Mouse (Mus musculus) bone marrow, adult 2 months (tissue): ENCODE data around the gene Galnt6. TPM values are rescaled to one million over a fixed set of nuclear protein-coding genes. Genes with fewer than 3 reads are reported as not detected.
A peak's percentile ranks its signal among the peaks of the same experiment; 100 is the strongest.

ENCODE experiments used
- H3K27ac ChIP-seq: fragments of 200-500 bp; 2 replicates; pipeline ENCODE4 v1.5.1; 2012; ENCODE audit warnings: low read depth, mild to moderate bottlenecking, control low read depth, inconsistent platforms, low read length; ENCODE audit not compliant: control insufficient read depth, poor library complexity, insufficient read depth
- H3K4me1 ChIP-seq: fragments of 200-500 bp; 2 replicates; pipeline ENCODE4 v1.6.1; 2011; ENCODE audit warnings: low read length; ENCODE audit not compliant: control insufficient read depth, insufficient read depth
- H3K4me3 ChIP-seq: fragments of 200-500 bp; replicated peaks from 2 replicates; pipeline ENCODE3; 2011; ENCODE audit warnings: mild to moderate bottlenecking, low read depth, low read length, control low read depth; ENCODE audit not compliant: control insufficient read depth
- CTCF ChIP-seq: fragments of 200-500 bp; IDR thresholded peaks from 2 replicates; pipeline ENCODE4 v1.5.1; 2011; ENCODE audit warnings: low read length, control low read depth; ENCODE audit not compliant: control insufficient read depth, insufficient read depth
- POLR2A ChIP-seq: fragments of 200-500 bp; IDR thresholded peaks from 2 replicates; pipeline ENCODE4 v1.6.1; 2011; ENCODE audit warnings: low read depth, mild to moderate bottlenecking, control low read depth, low read length, borderline replicate concordance; ENCODE audit not compliant: control insufficient read depth
- WGBS: fragments of 180-500 bp; shearing (Covaris S2); methylation state at CpG from one replicate; pipeline ENCODE4 v1.1.7; 2018; 5-methylcytosine and 5-hydroxymethylcytosine counted together
- polyA plus RNA-seq: library from polyadenylated mRNA; stranded (reverse); fragments of >200 nt; gene quantifications from 2 replicates; pipeline ENCODE4 v1.2.4, GENCODE M21; 2011; ENCODE audit warnings: low replicate concordance; ENCODE audit not compliant: missing spikeins, insufficient read depth, insufficient read length

The Galnt6 gene
- polyA plus RNA-seq, 1 experiment, result 11.8 TPM

DNA sequence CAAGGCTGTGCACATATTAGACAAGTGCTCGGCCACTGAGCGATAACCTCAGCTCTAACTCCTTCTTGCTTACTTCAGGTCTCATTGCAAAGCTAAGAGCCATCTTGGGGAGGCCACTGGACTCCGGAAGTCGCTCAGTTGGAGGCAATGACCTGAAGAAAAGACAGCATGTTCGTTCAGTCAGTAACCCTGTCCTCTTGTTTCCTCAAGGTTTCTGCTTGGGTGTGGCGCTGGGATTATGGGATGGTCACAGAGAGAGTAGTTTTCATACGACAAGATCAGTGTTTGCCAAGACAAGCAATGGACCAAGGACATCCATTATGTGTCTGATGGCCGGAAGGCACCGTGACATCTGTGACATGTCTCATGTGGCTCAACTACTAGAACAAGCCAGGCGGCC, 54.6 kb downstream of the Galnt6 start:
- no peak for TF ChIP-seq POLR2A
- no peak for TF ChIP-seq CTCF
- Histone ChIP-seq H3K27ac (peak overlapping the region; percentile 21), H3K4me1 (peaks cover 4% of the 10 kb centered on the region; the same call in 1 of the 2 replicates), H3K4me3 (no peak overlapping the region)
- WGBS, result 61% methylated on average over 10 of the region's 10 CpGs

GRCm38 (mm10) chr15:100673585-100674391, 55.4 kb downstream of the Galnt6 start:
- TF ChIP-seq CTCF (no peak), POLR2A (no peak)
- 7% methylated on average over 12 of the region's 12 CpGs for WGBS
- H3K4me3 ChIP-seq, result no peak overlapping the region
- peaks cover 6% of the 10 kb centered on the region; the same call in 1 of the 2 replicates for H3K4me1 ChIP-seq
- H3K27ac ChIP-seq, result peak overlapping the region; percentile 74

DNA sequence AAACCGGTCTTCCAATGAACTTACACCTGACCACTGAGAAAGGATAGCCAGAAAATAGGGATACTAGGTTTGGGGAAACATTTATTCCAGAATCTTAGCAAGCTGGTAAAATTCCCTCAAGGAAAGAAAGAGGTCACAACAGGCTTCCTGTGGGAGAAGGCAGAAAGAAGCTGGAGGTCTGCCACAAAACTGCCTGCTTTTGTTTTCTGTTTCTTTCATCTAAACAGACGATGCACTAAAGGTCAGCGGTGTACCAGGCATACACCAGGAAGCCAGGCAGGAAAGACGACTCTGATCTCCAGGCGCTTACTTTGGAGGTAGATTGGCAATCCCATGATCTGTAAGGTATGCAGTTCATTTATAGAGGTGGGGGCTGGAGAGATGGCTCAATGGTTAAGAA, 58.3 kb downstream of the Galnt6 start:
- Histone ChIP-seq H3K4me3 (no peak overlapping the region), H3K4me1 (peaks cover 6% of the 10 kb centered on the region; the same call in 1 of the 2 replicates), H3K27ac (no peak overlapping the region)
- no peak for TF ChIP-seq POLR2A
- WGBS, result 85% methylated on average over 5 of the region's 5 CpGs

GRCm38 (mm10) chr15:100670004-100670403, 59.2 kb downstream of the Galnt6 start:
- Histone ChIP-seq H3K27ac (peak overlapping the region; percentile 90; the same call in 1 of the 2 replicates), H3K4me1 (peaks cover 5% of the 10 kb centered on the region; the same call in 1 of the 2 replicates), H3K4me3 (no peak overlapping the region)
- 60% methylated on average over 8 of the region's 8 CpGs for WGBS
- TF ChIP-seq POLR2A (no peak), CTCF (no peak)

DNA sequence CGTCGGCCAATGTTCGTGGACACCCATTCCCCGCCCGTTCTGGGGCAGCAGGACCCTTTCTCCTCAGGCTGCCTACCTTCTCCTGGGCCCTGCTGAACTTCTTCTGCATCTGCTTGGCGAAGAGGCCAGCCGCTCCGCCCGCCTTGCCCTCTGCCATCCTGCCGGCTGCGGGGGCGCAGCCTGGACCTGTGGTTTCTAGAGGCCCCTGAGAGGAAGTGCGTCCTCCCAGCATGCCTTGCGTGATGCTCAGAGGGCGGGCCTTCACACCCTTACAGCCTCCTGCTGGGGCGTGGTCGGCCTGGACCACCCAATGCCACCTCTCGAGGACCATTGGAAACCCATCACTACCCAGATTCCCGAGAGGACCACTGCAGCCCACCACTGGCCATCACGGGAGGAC, 59.8 kb downstream of the Galnt6 start, which contains the start of gene Bin2:
TSS of gene Bin2 (minus strand) at position 217 of the 400 bp plus-strand sequence.
- 4% methylated on average over 20 of the region's 20 CpGs for WGBS
- Histone ChIP-seq H3K4me1 (peaks cover 6% of the 10 kb centered on the region; the same call in 1 of the 2 replicates), H3K4me3 (peak within 1 kb of the TSS; percentile 95), H3K27ac (peak within 1 kb of the TSS; percentile 90)
- peak; percentile 99 for TF ChIP-seq POLR2A
- TF ChIP-seq CTCF, result 0 out of 2 replicates have a peak, but pooled peaks have one; percentile 10

GRCm38 (mm10) chr15:100667871-100668545, 61.2 kb downstream of the Galnt6 start:
- TF ChIP-seq POLR2A, result no peak
- TF ChIP-seq CTCF, result no peak
- H3K4me3 ChIP-seq, result peak overlapping the region; percentile 73
- peaks cover 8% of the 10 kb centered on the region; the same call in 1 of the 2 replicates for H3K4me1 ChIP-seq
- H3K27ac ChIP-seq, result peak overlapping the region; percentile 82; the same call in 1 of the 2 replicates
- WGBS, result 22% methylated on average over 5 of the region's 5 CpGs

- H3K4me1 ChIP-seq, result peaks cover 8% of the 10 kb centered on the region; the same call in 1 of the 2 replicates
- TF ChIP-seq POLR2A (no peak), CTCF (no peak)
- peak overlapping the region; percentile 57 for H3K4me3 ChIP-seq
- peak overlapping the region; percentile 82 for H3K27ac ChIP-seq
- 12% methylated on average over 6 of the region's 6 CpGs for WGBS
These were observed 61.8 kb downstream of the Galnt6 start for GRCm38 (mm10) chr15:100667420-100667819.

- no peak for TF ChIP-seq CTCF
- TF ChIP-seq POLR2A, result no peak
- peak overlapping the region; percentile 82 for H3K27ac ChIP-seq
- peak overlapping the region; percentile 57 for H3K4me3 ChIP-seq
- H3K4me1 ChIP-seq, result peaks cover 8% of the 10 kb centered on the region; the same call in 1 of the 2 replicates
- 6% methylated on average over 12 of the region's 12 CpGs for WGBS
These were observed 62.3 kb downstream of the Galnt6 start for GRCm38 (mm10) chr15:100666851-100667250.
